Mouse (Mus musculus) embryonic facial prominence, embryonic 10.5 days (tissue): ENCODE measurements around the gene Slc6a20a. TPM values are rescaled to one million over a fixed set of nuclear protein-coding genes. Genes with fewer than 3 reads are reported as not detected.

Experiments
- DNase-seq: peaks from one replicate; pipeline ENCODE4 v3.0.0-alpha.2; 2017; ENCODE audit warnings: low spot score
- H3K27ac ChIP-seq: fragments of 300-500 bp; sonication (generic); replicated peaks from 2 replicates; pipeline ENCODE4 v1.5.1; 2016; ENCODE audit warnings: mild to moderate bottlenecking
- H3K27me3 ChIP-seq: fragments of 300-500 bp; sonication (generic); replicated peaks from 2 replicates; pipeline ENCODE4 v1.6.1; 2016; ENCODE audit warnings: low read depth, mild to moderate bottlenecking; ENCODE audit not compliant: poor library complexity, severe bottlenecking
- H3K36me3 ChIP-seq: fragments of 300-500 bp; sonication (generic); replicated peaks from 2 replicates; pipeline ENCODE4 v1.6.1; 2016; ENCODE audit warnings: mild to moderate bottlenecking, moderate library complexity
- H3K4me1 ChIP-seq: fragments of 300-500 bp; sonication (generic); 2 replicates; pipeline ENCODE4 v1.6.1; 2016
- H3K4me3 ChIP-seq: fragments of 300-500 bp; sonication (generic); 2 replicates; pipeline ENCODE4 v1.5.1; 2016; ENCODE audit warnings: mild to moderate bottlenecking, moderate library complexity
- H3K9me3 ChIP-seq: fragments of 300-500 bp; sonication (generic); 2 replicates; pipeline ENCODE4 v1.6.1; 2016; ENCODE audit warnings: mild to moderate bottlenecking
- WGBS: fragments of 180-500 bp; shearing (Covaris S2); methylation state at CpG from one replicate; pipeline ENCODE4 v1.1.7; 2016; 5-methylcytosine and 5-hydroxymethylcytosine counted together
- polyA plus RNA-seq: library from polyadenylated mRNA; unstranded; fragments of >200 nt; fragmentation: Nextera tagmentation; extraction: Ambion mirVana; gene quantifications from 2 replicates; pipeline ENCODE4 v1.2.1, GENCODE M21; 2016

The Slc6a20a gene
- polyA plus RNA-seq, 1 experiment from 2014 or later: 0.22 TPM

- H3K27me3 ChIP-seq: no peaks in the 10 kb centered on the region
- H3K4me3 ChIP-seq: no peak overlapping the region
- no peaks in the 10 kb centered on the region for H3K36me3 ChIP-seq
- H3K4me1 ChIP-seq: no peaks in the 10 kb centered on the region
- H3K27ac ChIP-seq: no peak overlapping the region
- 89% methylated on average over 11 of the region's 11 CpGs for WGBS
- no peaks in the 10 kb centered on the region for H3K9me3 ChIP-seq
- DNase-seq: no peak
These were observed 52.9 kb downstream of the Slc6a20a start for GRCm38 (mm10) chr9:123625821-123626220.

DNA sequence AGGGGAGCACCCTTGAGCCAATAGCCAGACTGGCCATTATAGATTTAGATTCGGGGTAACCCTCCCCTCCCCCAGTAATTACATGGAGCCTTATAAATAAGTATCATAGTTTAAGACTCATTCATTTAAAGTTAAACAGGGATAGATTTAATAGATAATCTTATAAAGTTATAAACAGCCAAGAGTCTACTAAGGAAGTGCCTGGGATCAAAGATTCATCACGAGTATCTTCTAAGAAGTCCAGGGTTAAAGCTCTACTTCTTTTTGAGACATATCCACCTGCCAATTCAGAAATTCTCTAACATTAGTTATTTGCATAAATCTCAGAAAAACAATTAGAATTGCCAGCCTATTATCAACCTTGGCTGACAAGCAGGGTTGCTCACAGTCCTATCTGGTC, 53.9 kb downstream of the Slc6a20a start:
- H3K27ac ChIP-seq: no peak overlapping the region
- H3K4me3 ChIP-seq: no peak overlapping the region
- no peaks in the 10 kb centered on the region for H3K36me3 ChIP-seq
- 84% methylated on average over 2 of the region's 2 CpGs for WGBS
- H3K9me3 ChIP-seq: no peaks in the 10 kb centered on the region
- no peak for DNase-seq
- H3K4me1 ChIP-seq: no peaks in the 10 kb centered on the region
- H3K27me3 ChIP-seq: no peaks in the 10 kb centered on the region

DNA sequence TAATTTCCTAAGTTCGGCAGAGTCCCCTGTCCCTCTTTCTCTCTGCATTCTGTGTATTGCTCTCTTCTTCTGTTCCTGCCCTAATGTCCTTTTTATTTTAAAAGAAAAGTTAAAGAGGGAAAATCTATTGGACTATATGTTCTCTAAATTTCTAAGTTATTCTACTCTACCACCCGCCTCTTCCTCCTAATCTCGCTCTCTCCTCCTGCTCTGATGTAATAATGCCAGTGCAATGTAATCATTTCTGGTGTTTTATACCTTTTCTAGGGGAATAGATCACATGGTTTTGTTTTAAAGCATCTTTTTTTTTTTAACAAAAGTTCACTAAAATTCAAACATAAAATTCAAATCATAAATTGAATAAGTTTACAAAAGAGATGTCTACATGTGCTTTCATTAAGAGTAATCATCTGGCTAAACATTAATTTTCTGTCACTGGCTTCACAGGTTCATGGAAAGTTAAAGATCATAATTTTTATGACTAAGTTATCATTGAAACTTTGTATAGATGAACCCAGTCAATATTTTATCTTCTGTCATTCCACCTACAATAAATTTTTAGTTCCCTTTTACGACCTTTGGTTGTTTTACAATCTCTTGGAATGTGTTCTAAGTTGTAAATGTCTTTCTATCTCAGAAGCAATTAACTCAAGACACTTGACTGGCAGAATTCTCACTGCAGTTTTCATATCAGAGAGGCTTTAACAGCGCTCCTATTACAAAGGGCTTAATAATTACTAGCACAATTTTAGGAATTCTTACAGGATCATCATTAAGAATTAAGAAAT, 58.2 kb downstream of the Slc6a20a start:
- 90% methylated on average over 5 of the region's 5 CpGs for WGBS

DNA sequence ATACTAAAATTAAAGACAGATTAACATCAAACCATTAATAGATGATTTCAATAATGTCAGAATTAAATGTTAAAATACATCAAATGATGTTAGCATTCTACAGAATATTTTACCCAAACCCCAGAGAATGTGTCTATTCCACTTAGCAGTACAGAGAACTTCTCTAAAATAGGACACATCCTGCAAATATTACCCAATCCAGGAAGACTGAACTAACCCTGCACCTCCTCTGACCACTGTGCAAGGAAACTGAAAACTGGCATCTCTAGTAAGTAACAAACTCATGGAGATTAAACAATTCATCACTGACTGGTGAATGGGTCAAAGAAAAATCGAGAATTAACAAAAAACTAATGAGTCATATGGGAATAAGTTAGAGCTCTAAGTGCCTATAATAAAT, 77.2 kb downstream of the Slc6a20a start:
- no peak overlapping the region for H3K4me3 ChIP-seq
- no peaks in the 10 kb centered on the region for H3K4me1 ChIP-seq
- 82% methylated on average over 1 of the region's 1 CpGs for WGBS
- H3K27me3 ChIP-seq: no peaks in the 10 kb centered on the region
- no peaks in the 10 kb centered on the region for H3K9me3 ChIP-seq
- no peak overlapping the region for H3K27ac ChIP-seq
- 0 out of 2 replicates have a peak, but pooled peaks cover under 1% of the 10 kb centered on the region for H3K36me3 ChIP-seq
- DNase-seq: no peak

More for the DNA sequence above, 58.2 kb downstream of the Slc6a20a start:
- Histone ChIP-seq H3K4me3 (no peak overlapping the region), H3K27me3 (no peaks in the 10 kb centered on the region), H3K4me1 (no peaks in the 10 kb centered on the region), H3K27ac (no peak overlapping the region), H3K36me3 (no peaks in the 10 kb centered on the region), H3K9me3 (no peaks in the 10 kb centered on the region)
- no peak for DNase-seq

GRCm38 (mm10) chr9:123597376-123597775, 81.3 kb downstream of the Slc6a20a start:
- Histone ChIP-seq H3K27me3 (no peaks in the 10 kb centered on the region), H3K27ac (no peak overlapping the region), H3K9me3 (no peaks in the 10 kb centered on the region), H3K4me1 (no peaks in the 10 kb centered on the region), H3K4me3 (no peak overlapping the region), H3K36me3 (peaks cover 16% of the 10 kb centered on the region)
- WGBS: 88% methylated on average over 2 of the region's 2 CpGs
- no peak for DNase-seq

DNA sequence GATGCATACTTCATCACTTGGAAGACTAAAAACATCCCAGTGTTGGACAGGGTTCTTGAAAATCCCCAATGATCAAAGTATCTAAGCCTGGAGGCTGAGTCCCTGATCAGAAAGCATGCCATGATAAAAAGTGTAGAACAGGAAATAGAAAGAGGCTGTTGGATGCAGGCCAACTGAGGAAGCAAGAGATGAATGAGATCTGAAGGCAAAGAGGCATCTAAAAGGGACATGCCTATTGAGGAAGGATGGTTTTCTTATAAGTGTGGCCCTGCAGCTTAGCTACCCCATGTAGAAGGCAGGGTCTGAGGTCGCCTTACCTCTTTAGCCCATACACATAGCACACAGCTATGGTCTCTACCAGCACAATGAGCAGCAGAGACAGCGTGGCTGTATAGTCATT, 81.8 kb downstream of the Slc6a20a start:
- Histone ChIP-seq H3K4me3 (no peak overlapping the region), H3K4me1 (no peaks in the 10 kb centered on the region), H3K27me3 (no peaks in the 10 kb centered on the region), H3K9me3 (no peaks in the 10 kb centered on the region), H3K27ac (no peak overlapping the region), H3K36me3 (peaks cover 16% of the 10 kb centered on the region)
- 94% methylated on average over 2 of the region's 2 CpGs for WGBS
- no peak for DNase-seq

- no peak overlapping the region for H3K27ac ChIP-seq
- peaks cover 20% of the 10 kb centered on the region for H3K36me3 ChIP-seq
- H3K4me3 ChIP-seq: no peak overlapping the region
- H3K27me3 ChIP-seq: no peaks in the 10 kb centered on the region
- 95% methylated on average over 4 of the region's 4 CpGs for WGBS
- H3K4me1 ChIP-seq: no peaks in the 10 kb centered on the region
- DNase-seq: no peak
- no peaks in the 10 kb centered on the region for H3K9me3 ChIP-seq
These were observed 83.5 kb downstream of the Slc6a20a start for GRCm38 (mm10) chr9:123595194-123595593.

GRCm38 (mm10) chr9:123589240-123589910, 89.3 kb downstream of the Slc6a20a start:
- Histone ChIP-seq H3K4me1 (no peaks in the 10 kb centered on the region), H3K4me3 (no peak overlapping the region), H3K9me3 (no peaks in the 10 kb centered on the region), H3K36me3 (peaks cover 57% of the 10 kb centered on the region), H3K27me3 (no peaks in the 10 kb centered on the region), H3K27ac (no peak overlapping the region)
- DNase-seq: no peak
- 87% methylated on average over 7 of the region's 7 CpGs for WGBS

Other genes with a start within 250 kb of the Slc6a20a start
- 52.1 and 60.8 TPM in 2 replicates for gene Limd1, start 200.2 kb downstream of the Slc6a20a start, polyA plus RNA-seq
- gene Sacm1l, start 149.1 kb downstream of the Slc6a20a start, polyA plus RNA-seq: 44.0 and 44.4 TPM in 2 replicates
- gene Slc6a20b, start 46.3 kb downstream of the Slc6a20a start, polyA plus RNA-seq: 0.14 and 0.26 TPM in 2 replicates
- gene Ccr9, start 446 bp downstream of the Slc6a20a start, polyA plus RNA-seq: 0.05 and 0.06 TPM in 2 replicates
- 36.5 and 41.3 TPM in 2 replicates for gene Lztfl1, start 38.8 kb upstream of the Slc6a20a start, polyA plus RNA-seq
- 0.15 and 0.17 TPM in 2 replicates for gene Cxcr6, start 127.6 kb upstream of the Slc6a20a start, polyA plus RNA-seq
- 10.9 and 11.2 TPM in 2 replicates for gene Fyco1, start 173.0 kb upstream of the Slc6a20a start, polyA plus RNA-seq
- not detected in 2 replicates for gene Xcr1, start 183.1 kb upstream of the Slc6a20a start, polyA plus RNA-seq